Comparison of ENCODE assay signal across 9 mouse cellular contexts in the genomic region with DNA sequence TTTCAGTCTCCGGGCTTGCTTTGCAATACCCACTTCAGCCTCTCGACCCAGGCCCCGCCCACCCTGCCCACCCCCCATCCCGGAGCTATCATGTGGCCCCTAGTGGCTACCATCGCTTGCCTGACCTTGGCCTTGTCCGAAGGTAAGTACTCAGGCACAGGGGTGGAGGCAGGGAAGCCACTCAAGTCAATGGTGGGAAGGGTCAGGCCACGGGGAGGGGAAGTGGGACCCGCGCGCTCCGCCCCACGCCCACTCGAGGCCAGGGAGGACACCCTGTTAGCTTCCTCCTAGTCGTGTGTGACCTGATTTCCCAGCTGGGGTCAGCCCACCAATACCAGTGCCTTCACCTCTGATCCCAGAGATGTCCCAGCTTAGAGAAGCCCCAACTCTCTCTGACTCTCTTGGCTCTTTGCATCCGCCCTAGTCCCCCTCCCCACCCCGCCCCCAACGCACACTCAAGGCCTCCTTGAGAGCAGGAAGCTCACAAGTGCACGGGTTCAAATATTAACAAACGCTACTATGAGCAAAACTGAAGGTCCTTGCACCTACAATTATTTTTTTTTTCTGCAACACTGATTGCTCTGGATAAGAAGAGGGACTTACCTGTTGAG. TPM values are rescaled to one million over a fixed set of nuclear protein-coding genes. Genes with fewer than 3 reads are reported as not detected.
DNase-seq lines count a peak whose midpoint lies in the region; ATAC-seq and TF ChIP-seq lines count a peak whose summit lies in the region.
"Had no signal": no experiment of that assay in that cellular context is flagged by ENCODE, and none has a peak within 500 bp of the region (broad histone marks: within the 10 kb centered on the region; RNA-seq: fewer than 3 reads in every experiment).

No protein-coding gene starts in this region.

- no peak overlapping the region for H3K27ac ChIP-seq in intestine, embryonic 14.5 days (ENCODE audit: low read depth)
- H3K27ac ChIP-seq in intestine, postnatal 0 days (ENCODE audit: low read depth, low read length): no peak overlapping the region
- H3K27ac ChIP-seq in embryonic facial prominence, embryonic 10.5 days (replicated peaks): no peak overlapping the region
- H3K27ac ChIP-seq in limb, embryonic 12.5 days: no peak overlapping the region
- H3K27ac ChIP-seq in neural tube, embryonic 12.5 days: no peak overlapping the region

- H3K9me3 ChIP-seq in intestine, embryonic 14.5 days (ENCODE audit: control insufficient read depth, low read length): no peaks in the 10 kb centered on the region
- H3K9me3 ChIP-seq in intestine, postnatal 0 days (ENCODE audit: control insufficient read depth): no peaks in the 10 kb centered on the region
- H3K9me3 ChIP-seq in embryonic facial prominence, embryonic 10.5 days: no peaks in the 10 kb centered on the region
- no peaks in the 10 kb centered on the region for H3K9me3 ChIP-seq in limb, embryonic 12.5 days
- no peaks in the 10 kb centered on the region for H3K9me3 ChIP-seq in neural tube, embryonic 12.5 days

- ATAC-seq in intestine, embryonic 14.5 days (replicated peaks; ENCODE audit: low FRiP score, low TSS enrichment, low read depth): no peak
- no peak for ATAC-seq in intestine, postnatal 0 days
- no peak for ATAC-seq in limb, embryonic 12.5 days (ENCODE audit: insufficient number of reproducible peaks, insufficient read depth, low FRiP score, low TSS enrichment, low read depth)
- ATAC-seq in neural tube, embryonic 12.5 days (ENCODE audit: low FRiP score, low read depth): no peak

- no peak overlapping the region for H3K9ac ChIP-seq in intestine, embryonic 14.5 days (ENCODE audit: low read length)
- H3K9ac ChIP-seq in intestine, postnatal 0 days (ENCODE audit: low read depth, low read length): no peak overlapping the region
- no peak overlapping the region for H3K9ac ChIP-seq in limb, embryonic 12.5 days (replicated peaks)
- H3K9ac ChIP-seq in neural tube, embryonic 12.5 days: no peak overlapping the region

- no peaks in the 10 kb centered on the region for H3K36me3 ChIP-seq in intestine, embryonic 14.5 days (ENCODE audit: control insufficient read depth, insufficient read depth, low read length)
- H3K36me3 ChIP-seq in intestine, postnatal 0 days (ENCODE audit: control insufficient read depth, insufficient read depth): no peaks in the 10 kb centered on the region
- no peaks in the 10 kb centered on the region for H3K36me3 ChIP-seq in embryonic facial prominence, embryonic 10.5 days (replicated peaks)
- no peaks in the 10 kb centered on the region for H3K36me3 ChIP-seq in limb, embryonic 12.5 days
- no peaks in the 10 kb centered on the region for H3K36me3 ChIP-seq in neural tube, embryonic 12.5 days

- H3K27me3 ChIP-seq in intestine, embryonic 14.5 days (replicated peaks; ENCODE audit: control insufficient read depth, insufficient read depth, low read length): no peaks in the 10 kb centered on the region
- H3K27me3 ChIP-seq in intestine, postnatal 0 days (replicated peaks; ENCODE audit: control insufficient read depth, insufficient read depth, low read length): no peaks in the 10 kb centered on the region
- peaks cover 6% of the 10 kb centered on the region; the same call in 1 of the 2 replicates for H3K27me3 ChIP-seq in embryonic facial prominence, embryonic 10.5 days (replicated peaks; ENCODE audit: low read depth, poor library complexity, severe bottlenecking)
- H3K27me3 ChIP-seq in limb, embryonic 12.5 days: peaks cover 13% of the 10 kb centered on the region; the same call in 1 of the 2 replicates
- no peaks in the 10 kb centered on the region for H3K27me3 ChIP-seq in neural tube, embryonic 12.5 days (replicated peaks)

- no peak for DNase-seq in intestine, embryonic 14.5 days (ENCODE audit: low spot score)
- DNase-seq in embryonic facial prominence, embryonic 10.5 days (ENCODE audit: low spot score): peak; percentile 20
- DNase-seq in yolk sac, embryonic 10.5 days (ENCODE audit: low spot score): no peak
- no peak for DNase-seq in ovary, postnatal 36 days (ENCODE audit: low spot score)
- no peak for DNase-seq in urinary bladder, postnatal 4 days (ENCODE audit: low spot score in 2 of 2)
- DNase-seq: thymus, postnatal 14 days had no signal

- TF ChIP-seq CTCF in intestine, postnatal 0 days (IDR thresholded peaks at IDR 0.05; ENCODE audit: low read depth): no peak

- no peak overlapping the region for H3K4me3 ChIP-seq in intestine, embryonic 14.5 days (ENCODE audit: low read depth, low read length)
- no peak overlapping the region for H3K4me3 ChIP-seq in intestine, postnatal 0 days (ENCODE audit: low read depth, low read length)
- peak overlapping the region; percentile 41 for H3K4me3 ChIP-seq in embryonic facial prominence, embryonic 10.5 days
- H3K4me3 ChIP-seq in limb, embryonic 12.5 days (replicated peaks): no peak overlapping the region
- H3K4me3 ChIP-seq in neural tube, embryonic 12.5 days: no peak overlapping the region

- WGBS in intestine, embryonic 14.5 days: 8% methylated on average over 19 of the region's 19 CpGs
- 6% methylated on average over 19 of the region's 19 CpGs for WGBS in intestine, postnatal 0 days
- WGBS in embryonic facial prominence, embryonic 10.5 days: 7% methylated on average over 19 of the region's 19 CpGs
- WGBS in limb, embryonic 12.5 days: 11% methylated on average over 19 of the region's 19 CpGs
- 6% methylated on average over 14 of the region's 19 CpGs for WGBS in neural tube, embryonic 12.5 days

- H3K4me2 ChIP-seq in intestine, embryonic 14.5 days (ENCODE audit: low read length): peak overlapping the region; percentile 28
- H3K4me2 ChIP-seq in intestine, postnatal 0 days (replicated peaks; ENCODE audit: low read depth): no peak overlapping the region
- peak overlapping the region; percentile 40 for H3K4me2 ChIP-seq in limb, embryonic 12.5 days
- peak overlapping the region; percentile 25; the same call in 1 of the 2 replicates for H3K4me2 ChIP-seq in neural tube, embryonic 12.5 days (replicated peaks)

- H3K4me1 ChIP-seq in intestine, embryonic 14.5 days (replicated peaks; ENCODE audit: control insufficient read depth, insufficient read depth, low read length): no peaks in the 10 kb centered on the region
- H3K4me1 ChIP-seq in intestine, postnatal 0 days (replicated peaks; ENCODE audit: control insufficient read depth, insufficient read depth, low read length): no peaks in the 10 kb centered on the region
- H3K4me1 ChIP-seq in embryonic facial prominence, embryonic 10.5 days: peaks cover 18% of the 10 kb centered on the region
- peaks cover 12% of the 10 kb centered on the region for H3K4me1 ChIP-seq in limb, embryonic 12.5 days (replicated peaks)
- H3K4me1 ChIP-seq in neural tube, embryonic 12.5 days: peaks cover 3% of the 10 kb centered on the region; the same call in 1 of the 2 replicates

RNA-seq across cellular contexts. Expression of gene Klk13, which starts 1.5 kb away (rescaled TPM):
- 0.86 and 1.2 TPM in 2 replicates for polyA plus RNA-seq in intestine, embryonic 14.5 days (2014; fragmentation: Nextera tagmentation; extraction: Ambion mirVana)
- polyA plus RNA-seq in intestine, postnatal 0 days (2015; fragmentation: Nextera tagmentation; extraction: Ambion mirVana): 0.12 TPM in 1 of 2 replicates, not detected in the other
- polyA plus RNA-seq in embryonic facial prominence, embryonic 10.5 days (2016; fragmentation: Nextera tagmentation; extraction: Ambion mirVana): 0.24 and 0.56 TPM in 2 replicates
- 0.11 and 0.31 TPM in 2 replicates for polyA plus RNA-seq in limb, embryonic 12.5 days (2016; fragmentation: Nextera tagmentation; extraction: Ambion mirVana)
- 0.10 TPM in 1 of 2 replicates, not detected in the other for polyA plus RNA-seq in neural tube, embryonic 12.5 days (2016; fragmentation: Nextera tagmentation; extraction: Ambion mirVana)

RNA-seq across cellular contexts. Expression of gene Klk14, which starts 23.6 kb away (rescaled TPM):
- 0.26 and 0.39 TPM in 2 replicates for polyA plus RNA-seq in intestine, embryonic 14.5 days (2014; fragmentation: Nextera tagmentation; extraction: Ambion mirVana)
- 0.09 and 0.12 TPM in 2 replicates for polyA plus RNA-seq in intestine, postnatal 0 days (2015; fragmentation: Nextera tagmentation; extraction: Ambion mirVana)
- polyA plus RNA-seq in embryonic facial prominence, embryonic 10.5 days (2016; fragmentation: Nextera tagmentation; extraction: Ambion mirVana): not detected in 2 replicates
- not detected in 2 replicates for polyA plus RNA-seq in limb, embryonic 12.5 days (2016; fragmentation: Nextera tagmentation; extraction: Ambion mirVana)
- polyA plus RNA-seq in neural tube, embryonic 12.5 days (2016; fragmentation: Nextera tagmentation; extraction: Ambion mirVana): not detected in 2 replicates

RNA-seq across cellular contexts. Expression of gene Ctu1, which starts 42.0 kb away (rescaled TPM):
- polyA plus RNA-seq in intestine, embryonic 14.5 days (2014; fragmentation: Nextera tagmentation; extraction: Ambion mirVana): 9.4 and 9.8 TPM in 2 replicates
- 5.2 and 5.8 TPM in 2 replicates for polyA plus RNA-seq in intestine, postnatal 0 days (2015; fragmentation: Nextera tagmentation; extraction: Ambion mirVana)
- polyA plus RNA-seq in embryonic facial prominence, embryonic 10.5 days (2016; fragmentation: Nextera tagmentation; extraction: Ambion mirVana): 18.1 and 18.7 TPM in 2 replicates
- polyA plus RNA-seq in limb, embryonic 12.5 days (2016; fragmentation: Nextera tagmentation; extraction: Ambion mirVana): 15.4 and 15.7 TPM in 2 replicates
- polyA plus RNA-seq in neural tube, embryonic 12.5 days (2016; fragmentation: Nextera tagmentation; extraction: Ambion mirVana): 19.6 and 19.9 TPM in 2 replicates

RNA-seq across cellular contexts. Expression of gene Siglece, which starts 53.9 kb away (rescaled TPM):
- 1.2 and 1.7 TPM in 2 replicates for polyA plus RNA-seq in intestine, embryonic 14.5 days (2014; fragmentation: Nextera tagmentation; extraction: Ambion mirVana)
- polyA plus RNA-seq in intestine, postnatal 0 days (2015; fragmentation: Nextera tagmentation; extraction: Ambion mirVana): 0.50 and 0.64 TPM in 2 replicates
- polyA plus RNA-seq in embryonic facial prominence, embryonic 10.5 days (2016; fragmentation: Nextera tagmentation; extraction: Ambion mirVana): 0.25 and 0.52 TPM in 2 replicates
- polyA plus RNA-seq in limb, embryonic 12.5 days (2016; fragmentation: Nextera tagmentation; extraction: Ambion mirVana): 0.22 and 0.70 TPM in 2 replicates
- polyA plus RNA-seq in neural tube, embryonic 12.5 days (2016; fragmentation: Nextera tagmentation; extraction: Ambion mirVana): 0.18 and 0.30 TPM in 2 replicates

RNA-seq across cellular contexts. Expression of gene Klk12, which starts 54.9 kb away (rescaled TPM):
- not detected in 2 replicates for polyA plus RNA-seq in intestine, embryonic 14.5 days (2014; fragmentation: Nextera tagmentation; extraction: Ambion mirVana)
- not detected in 2 replicates for polyA plus RNA-seq in intestine, postnatal 0 days (2015; fragmentation: Nextera tagmentation; extraction: Ambion mirVana)
- not detected in 2 replicates for polyA plus RNA-seq in embryonic facial prominence, embryonic 10.5 days (2016; fragmentation: Nextera tagmentation; extraction: Ambion mirVana)
- not detected in 2 replicates for polyA plus RNA-seq in limb, embryonic 12.5 days (2016; fragmentation: Nextera tagmentation; extraction: Ambion mirVana)
- polyA plus RNA-seq in neural tube, embryonic 12.5 days (2016; fragmentation: Nextera tagmentation; extraction: Ambion mirVana): not detected in 2 replicates
